Mouse (Mus musculus) hindbrain, embryonic 14.5 days (tissue): ENCODE measurements around the gene Zfp945. TPM values are rescaled to one million over a fixed set of nuclear protein-coding genes. Genes with fewer than 3 reads are reported as not detected.

Experiments used
- ATAC-seq: fragments of 200-750 bp; cut with Nextera tagmentation; 2 replicates; pipeline ENCODE4 v1.8.0; 2017; ENCODE audit warnings: moderate number of reproducible peaks, mild to moderate bottlenecking, moderate TSS enrichment, moderate library complexity; ENCODE audit not compliant: low FRiP score
- DNase-seq: peaks from one replicate; pipeline ENCODE4 v3.0.0-alpha.2; 2015; ENCODE audit warnings: low spot score
- H3K27ac ChIP-seq: fragments of 300-500 bp; sonication (generic); 2 replicates; pipeline ENCODE4 v1.5.1; 2014; ENCODE audit warnings: mild to moderate bottlenecking, moderate library complexity
- H3K27me3 ChIP-seq: fragments of 300-500 bp; sonication (generic); 2 replicates; pipeline ENCODE4 v1.6.1; 2014; ENCODE audit warnings: mild to moderate bottlenecking, low read length, mixed read lengths; ENCODE audit not compliant: control insufficient read depth, insufficient read depth
- H3K36me3 ChIP-seq: fragments of 300-500 bp; sonication (generic); replicated peaks from 2 replicates; pipeline ENCODE4 v1.6.1; 2014; ENCODE audit not compliant: control insufficient read depth, insufficient read depth
- H3K4me1 ChIP-seq: fragments of 300-500 bp; sonication (generic); replicated peaks from 2 replicates; pipeline ENCODE4 v1.6.1; 2014; ENCODE audit warnings: antibody characterized with exemption, low read length, mixed read lengths; ENCODE audit not compliant: control insufficient read depth, insufficient read depth
- H3K4me2 ChIP-seq: fragments of 300-500 bp; sonication (generic); replicated peaks from 2 replicates; pipeline ENCODE4 v1.6.1; 2014; ENCODE audit warnings: mild to moderate bottlenecking, moderate library complexity
- H3K4me3 ChIP-seq: fragments of 300-500 bp; sonication (generic); replicated peaks from 2 replicates; pipeline ENCODE4 v1.5.1; 2014; ENCODE audit warnings: mild to moderate bottlenecking, low read length
- H3K9ac ChIP-seq: fragments of 300-500 bp; sonication (generic); 2 replicates; pipeline ENCODE4 v1.6.1; 2014
- H3K9me3 ChIP-seq: fragments of 300-500 bp; sonication (generic); 2 replicates; pipeline ENCODE4 v1.6.1; 2016; ENCODE audit warnings: low read length; ENCODE audit not compliant: control insufficient read depth
- WGBS: fragments of 180-500 bp; shearing (Covaris S2); extraction: QIAGEN DNeasy Blood & Tissue Kit; methylation state at CpG from one replicate; pipeline ENCODE4 v1.1.7; 2014; 5-methylcytosine and 5-hydroxymethylcytosine counted together
- polyA plus RNA-seq: library from polyadenylated mRNA; unstranded; fragments of >200 nt; fragmentation: Nextera tagmentation; extraction: Ambion mirVana; gene quantifications from 2 replicates; pipeline ENCODE4 v1.2.1, GENCODE M21; 2014

The Zfp945 gene
- polyA plus RNA-seq, 1 experiment from 2014 or later, result 24.4 TPM

DNA sequence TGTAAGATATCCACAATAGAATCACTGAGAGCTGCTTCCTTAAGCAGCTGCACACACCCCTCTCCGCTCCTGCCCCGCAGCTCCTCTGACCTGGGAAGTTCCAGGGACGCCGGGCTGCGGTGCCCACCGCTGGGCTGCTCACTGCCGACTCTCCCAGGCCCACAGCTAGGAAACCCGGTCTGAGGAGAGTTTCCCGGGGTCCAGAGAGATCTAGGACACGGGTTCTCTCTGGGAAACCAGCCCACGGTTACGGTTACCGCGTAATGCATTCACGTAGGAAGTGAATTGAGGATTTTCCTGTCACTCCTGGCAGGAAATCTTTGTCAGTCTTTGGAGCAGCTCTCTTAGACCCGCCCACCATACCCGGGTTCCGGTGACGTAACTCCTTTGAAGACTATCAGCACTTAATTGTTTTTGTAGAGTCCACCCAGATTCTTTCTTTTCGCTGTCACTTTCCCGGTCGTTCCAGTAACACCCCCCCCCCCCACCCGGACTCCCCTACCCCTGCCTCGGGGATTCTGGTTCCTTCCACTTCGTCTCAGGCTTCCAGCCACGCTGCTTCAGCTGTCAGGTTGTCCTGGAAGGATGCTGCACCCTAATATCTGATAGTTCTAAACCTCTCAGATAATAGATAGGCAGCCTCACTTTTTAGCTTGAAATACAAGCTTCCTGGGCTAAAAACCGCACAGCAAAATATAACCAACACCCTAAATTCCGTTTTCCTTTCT, 49.3 kb downstream of the Zfp945 start:
- 2% methylated on average over 28 of the region's 28 CpGs for WGBS
- peak overlapping the region; percentile 85 for H3K9ac ChIP-seq
- DNase-seq (peak; percentile 90), ATAC-seq (peak; percentile 99)
- no peaks in the 10 kb centered on the region for H3K9me3 ChIP-seq
- H3K27me3 ChIP-seq, result no peaks in the 10 kb centered on the region
- H3K27ac ChIP-seq, result peak overlapping the region; percentile 93
- peaks cover 8% of the 10 kb centered on the region for H3K4me1 ChIP-seq
- H3K36me3 ChIP-seq, result peaks cover 13% of the 10 kb centered on the region
- H3K4me2 ChIP-seq, result peak overlapping the region; percentile 59
- H3K4me3 ChIP-seq, result peak overlapping the region; percentile 63

- 77% methylated on average over 2 of the region's 2 CpGs for WGBS
- H3K9me3 ChIP-seq, result peaks cover 62% of the 10 kb centered on the region
Observed at GRCm38 (mm10) chr17:22799707-22800106, 67.2 kb downstream of the Zfp945 start.

More at GRCm38 (mm10) chr17:22799707-22800106, 67.2 kb downstream of the Zfp945 start:
- Histone ChIP-seq H3K36me3 (peaks cover 6% of the 10 kb centered on the region; the same call in 1 of the 2 replicates), H3K4me3 (no peak overlapping the region), H3K9ac (no peak overlapping the region), H3K27ac (no peak overlapping the region), H3K4me1 (no peaks in the 10 kb centered on the region), H3K4me2 (no peak overlapping the region), H3K27me3 (no peaks in the 10 kb centered on the region)
- no peak for DNase-seq
- ATAC-seq, result no peak

Other genes with a start within 250 kb of the Zfp945 start
- not detected in 2 replicates for gene Vmn2r113, start 75.8 kb upstream of the Zfp945 start, polyA plus RNA-seq
- not detected in 2 replicates for gene Vmn2r-ps130, start 194.0 kb upstream of the Zfp945 start, polyA plus RNA-seq